Mouse (Mus musculus): ENCODE measurements around the gene Raf1. TPM values are rescaled to one million over a fixed set of nuclear protein-coding genes. Genes with fewer than 3 reads are reported as not detected.
A peak's percentile ranks its signal among the peaks of the same experiment; 100 is the strongest.

The Raf1 gene
- total and polyA plus RNA-seq, 3 experiments, result 79.3 to 80.7 TPM; not detected in 1

GRCm38 (mm10) chr6:115591692-115592359 is 84.6 kb downstream of the Raf1 start:
- H3K36me3 ChIP-seq (ENCODE audit: control insufficient read depth in 1 of 2, insufficient read depth in 2 of 2, low read length in 2 of 2), result peaks cover 0 to 2% of the 10 kb centered on the region in 2 experiments; a peak in 1 of 4 replicates
- H3K9me3 ChIP-seq (replicated peaks; ENCODE audit: insufficient read depth, low read length), result no peaks in the 10 kb centered on the region
- TF ChIP-seq USF2 (IDR thresholded peaks at IDR 0.05; ENCODE audit: borderline replicate concordance in 1 of 2, insufficient read depth in 1 of 2, low read depth in 1 of 2, low read length in 2 of 2) (no peak), ZC3H11A (IDR thresholded peaks at IDR 0.05; ENCODE audit: low read depth, low read length) (no peak)
- no peak overlapping the region for H3K9ac ChIP-seq (ENCODE audit: control insufficient read depth, low read depth, low read length, poor library complexity, severe bottlenecking)
- no peak for DNase-seq (ENCODE audit: low read depth, low spot score)
- H3K79me2 ChIP-seq (ENCODE audit: control insufficient read depth, insufficient read depth, low read length, poor library complexity), result no peaks in the 10 kb centered on the region
- no peak overlapping the region for H3K4me3 ChIP-seq (ENCODE audit: control insufficient read depth in 1 of 2, insufficient read depth in 1 of 2, low read depth in 2 of 2, low read length in 2 of 2)
- H3K27ac ChIP-seq (ENCODE audit: control insufficient read depth, low read depth, low read length), result no peak overlapping the region
- H3K4me1 ChIP-seq (ENCODE audit: control insufficient read depth in 1 of 2, insufficient read depth in 2 of 2, low read length in 2 of 2), result peaks cover 0 to 4% of the 10 kb centered on the region in 2 experiments; a peak in 1 of 4 replicates
- no peaks in the 10 kb centered on the region for H3K27me3 ChIP-seq (ENCODE audit: control insufficient read depth in 1 of 2, insufficient read depth in 2 of 2, low read length in 2 of 2)

DNA sequence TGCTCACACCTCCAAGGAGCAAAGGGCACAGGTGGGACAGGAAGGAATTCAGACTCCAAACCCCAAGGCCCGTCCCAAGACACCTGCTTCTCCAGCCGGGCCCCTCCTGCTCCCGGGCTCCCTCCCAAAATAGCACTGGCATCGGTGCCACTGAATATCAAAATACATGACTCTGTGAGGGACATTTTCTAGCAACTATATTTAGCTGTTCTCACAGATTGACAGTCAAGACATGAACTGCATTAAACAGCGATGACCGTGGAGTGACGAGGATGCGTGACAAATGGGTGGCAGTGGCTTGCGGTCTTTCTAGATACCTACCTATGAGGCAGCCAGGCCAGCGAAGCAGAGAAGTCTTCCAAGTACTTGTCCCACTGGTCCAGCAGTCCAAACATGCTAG is 90.1 kb downstream of the Raf1 start:
- no peak for DNase-seq (ENCODE audit: low read depth, low spot score)
- H3K27ac ChIP-seq (ENCODE audit: control insufficient read depth, low read depth, low read length), result no peak overlapping the region
- H3K79me2 ChIP-seq (ENCODE audit: control insufficient read depth, insufficient read depth, low read length, poor library complexity), result no peaks in the 10 kb centered on the region
- TF ChIP-seq TAL1 (IDR thresholded peaks at IDR 0.05; ENCODE audit: low read length) (no peak), MAX (IDR thresholded peaks at IDR 0.05; ENCODE audit: low read length) (no peak)
- H3K36me3 ChIP-seq (ENCODE audit: control insufficient read depth in 1 of 2, insufficient read depth in 2 of 2, low read length in 2 of 2), result peaks cover 0 to 6% of the 10 kb centered on the region in 2 experiments; a peak in 2 of 4 replicates
- H3K4me1 ChIP-seq (ENCODE audit: control insufficient read depth in 1 of 2, insufficient read depth in 2 of 2, low read length in 2 of 2), result peaks cover 0 to 15% of the 10 kb centered on the region in 2 experiments; a peak in 3 of 4 replicates
- H3K9me3 ChIP-seq (replicated peaks; ENCODE audit: insufficient read depth, low read length), result no peaks in the 10 kb centered on the region
- H3K9ac ChIP-seq (ENCODE audit: control insufficient read depth, low read depth, low read length, poor library complexity, severe bottlenecking), result no peak overlapping the region
- no peaks in the 10 kb centered on the region for H3K27me3 ChIP-seq (ENCODE audit: control insufficient read depth in 1 of 2, insufficient read depth in 2 of 2, low read length in 2 of 2)
- H3K4me3 ChIP-seq (ENCODE audit: control insufficient read depth in 1 of 2, insufficient read depth in 1 of 2, low read depth in 2 of 2, low read length in 2 of 2), result no peak overlapping the region

GRCm38 (mm10) chr6:115584176-115584575 is 92.3 kb downstream of the Raf1 start:
- peaks cover 0 to 6% of the 10 kb centered on the region in 2 experiments; a peak in 2 of 4 replicates for H3K36me3 ChIP-seq (ENCODE audit: control insufficient read depth in 1 of 2, insufficient read depth in 2 of 2, low read length in 2 of 2)

More at GRCm38 (mm10) chr6:115584176-115584575, 92.3 kb downstream of the Raf1 start:
- no peaks in the 10 kb centered on the region for H3K27me3 ChIP-seq (ENCODE audit: control insufficient read depth in 1 of 2, insufficient read depth in 2 of 2, low read length in 2 of 2)
- no peaks in the 10 kb centered on the region for H3K9me3 ChIP-seq (replicated peaks; ENCODE audit: insufficient read depth, low read length)
- no peak for TF ChIP-seq CHD2 (IDR thresholded peaks at IDR 0.05; ENCODE audit: low read length)
- TF ChIP-seq MAX (IDR thresholded peaks at IDR 0.05; ENCODE audit: low read length), result no peak
- peak; percentile 34 to 65 (median 62) for TF ChIP-seq CTCF (IDR thresholded peaks at IDR 0.05 in 2 of 3, conservative IDR thresholded peaks at IDR 0.05 in 1 of 3; ENCODE audit: control insufficient read depth in 1 of 3, insufficient read depth in 1 of 3, low read depth in 2 of 3, low read length in 3 of 3, poor library complexity in 1 of 3, severe bottlenecking in 1 of 3)
- TF ChIP-seq ELF1 (IDR thresholded peaks at IDR 0.05; ENCODE audit: low read depth, low read length), result no peak
- no peak for TF ChIP-seq USF1 (IDR thresholded peaks at IDR 0.05; ENCODE audit: low read depth, low read length)
- TF ChIP-seq UBTF (IDR thresholded peaks at IDR 0.05; ENCODE audit: borderline replicate concordance, insufficient read depth, low read depth, low read length), result no peak
- no peak for TF ChIP-seq MEF2A (IDR thresholded peaks at IDR 0.05; ENCODE audit: extremely low read depth, insufficient replicate concordance, low read depth, low read length, poor library complexity, severe bottlenecking)
- TF ChIP-seq SMC3 (IDR thresholded peaks at IDR 0.05; ENCODE audit: low read depth, low read length), result peak; percentile 61
- peak; percentile 89; the same call in 1 of the 2 replicates for TF ChIP-seq MYC (IDR thresholded peaks at IDR 0.05; ENCODE audit: low read depth, low read length)
- peak; percentile 45 for TF ChIP-seq RAD21 (IDR thresholded peaks at IDR 0.05; ENCODE audit: low read depth, low read length)
- peak overlapping the region; percentile 48 for H3K9ac ChIP-seq (ENCODE audit: control insufficient read depth, low read depth, low read length, poor library complexity, severe bottlenecking)
- H3K4me3 ChIP-seq (ENCODE audit: control insufficient read depth in 1 of 2, insufficient read depth in 1 of 2, low read depth in 2 of 2, low read length in 2 of 2), result peak overlapping the region; percentile 34 to 45; a peak in 3 of 4 replicates
- peak; percentile 65 for DNase-seq (ENCODE audit: low read depth, low spot score)
- peak overlapping the region; percentile 20 for H3K27ac ChIP-seq (ENCODE audit: control insufficient read depth, low read depth, low read length)
- H3K4me1 ChIP-seq (ENCODE audit: control insufficient read depth in 1 of 2, insufficient read depth in 2 of 2, low read length in 2 of 2), result peaks cover 0 to 15% of the 10 kb centered on the region in 2 experiments; a peak in 3 of 4 replicates
- H3K79me2 ChIP-seq (ENCODE audit: control insufficient read depth, insufficient read depth, low read length, poor library complexity), result no peaks in the 10 kb centered on the region

Data from MEL (cell line).